8 mouse cellular contexts compared by ENCODE assay signal in genomic region chr12:28431832-28432728, GRCm38 (mm10).
A peak's percentile ranks its signal among the peaks of the same experiment; 100 is the strongest.
DNase-seq lines count a peak whose midpoint lies in the region; ATAC-seq and TF ChIP-seq lines count a peak whose summit lies in the region.

No protein-coding gene starts in this region.

- no peaks in the 10 kb centered on the region for H3K27me3 ChIP-seq in intestine, postnatal 0 days (replicated peaks; ENCODE audit: control insufficient read depth, insufficient read depth, low read length)
- no peaks in the 10 kb centered on the region for H3K27me3 ChIP-seq in midbrain, postnatal 0 days (ENCODE audit: insufficient read depth, low read length)

- peak overlapping the region; percentile 10; the same call in 1 of the 2 replicates for H3K4me3 ChIP-seq in cortical plate, adult 2 months (ENCODE audit: insufficient read depth, low read length)
- H3K4me3 ChIP-seq in intestine, postnatal 0 days (ENCODE audit: low read depth, low read length): peak overlapping the region; percentile 7; the same call in 1 of the 2 replicates
- peak overlapping the region; percentile 31 for H3K4me3 ChIP-seq in midbrain, postnatal 0 days (ENCODE audit: low read depth, low read length)

- H3K4me2 ChIP-seq in intestine, postnatal 0 days (replicated peaks; ENCODE audit: low read depth): peak overlapping the region; percentile 55
- H3K4me2 ChIP-seq in midbrain, postnatal 0 days (ENCODE audit: low read depth, low read length, poor library complexity, severe bottlenecking): peak overlapping the region; percentile 49

- no peak overlapping the region for H3K27ac ChIP-seq in cortical plate, adult 2 months (ENCODE audit: insufficient read depth, low read length)
- H3K27ac ChIP-seq in intestine, postnatal 0 days (ENCODE audit: low read depth, low read length): no peak overlapping the region
- H3K27ac ChIP-seq in midbrain, postnatal 0 days (ENCODE audit: low read depth, low read length): peak overlapping the region; percentile 84

- DNase-seq in left cerebral cortex, adult 18-20 months (ENCODE audit: low spot score in 2 of 2): peak; percentile 60 to 71
- DNase-seq in left cerebral cortex, adult 11 months (ENCODE audit: low spot score): no peak
- DNase-seq in gastrocnemius, postnatal 25 days: peak; percentile 15
- peak; percentile 68 for DNase-seq in left cerebral cortex, postnatal 4 days
- peak; percentile 93 for DNase-seq in midbrain, postnatal 0 days (ENCODE audit: low spot score)
- DNase-seq in testis, postnatal 14 days (ENCODE audit: low spot score): peak; percentile 47

- WGBS in intestine, postnatal 0 days: 11% methylated on average over 19 of the region's 19 CpGs
- WGBS in midbrain, postnatal 0 days: 3% methylated on average over 19 of the region's 19 CpGs

- peak; percentile 79 for TF ChIP-seq CTCF in cortical plate, adult 2 months (IDR thresholded peaks at IDR 0.05; ENCODE audit: extremely low read depth, insufficient read depth, low read length)
- peak; percentile 89 for TF ChIP-seq CTCF in intestine, postnatal 0 days (IDR thresholded peaks at IDR 0.05; ENCODE audit: low read depth)
- peak; percentile 94 for TF ChIP-seq CTCF in midbrain, postnatal 0 days (IDR thresholded peaks at IDR 0.05)

- intact Hi-C loops in left cerebral cortex, postnatal 4 days (cut with DNase I): loop anchor here (2.0 to 5.0 kb wide), 3 partner anchors 835 to 1897 kb away; partner anchors contain the start of gene Sox11

- ATAC-seq in intestine, postnatal 0 days: no peak
- ATAC-seq in midbrain, postnatal 0 days (ENCODE audit: low FRiP score): peak; percentile 69

- H3K9ac ChIP-seq in intestine, postnatal 0 days (ENCODE audit: low read depth, low read length): no peak overlapping the region
- H3K9ac ChIP-seq in midbrain, postnatal 0 days (replicated peaks; ENCODE audit: low read length, poor library complexity, severe bottlenecking): peak overlapping the region; percentile 47

- no peak for TF ChIP-seq POLR2A in cortical plate, adult 2 months (IDR thresholded peaks at IDR 0.05; ENCODE audit: extremely low read depth, insufficient read depth, low read length)

- H3K9me3 ChIP-seq in intestine, postnatal 0 days (ENCODE audit: control insufficient read depth): no peaks in the 10 kb centered on the region
- H3K9me3 ChIP-seq in midbrain, postnatal 0 days (ENCODE audit: low read length): no peaks in the 10 kb centered on the region

- no peaks in the 10 kb centered on the region for H3K36me3 ChIP-seq in intestine, postnatal 0 days (ENCODE audit: control insufficient read depth, insufficient read depth)
- H3K36me3 ChIP-seq in midbrain, postnatal 0 days (ENCODE audit: insufficient read depth, low read length): no peaks in the 10 kb centered on the region

- 0 out of 2 replicates have a peak, but pooled peaks cover 3% of the 10 kb centered on the region for H3K4me1 ChIP-seq in cortical plate, adult 2 months (ENCODE audit: control insufficient read depth, insufficient read depth, low read length)
- H3K4me1 ChIP-seq in intestine, postnatal 0 days (replicated peaks; ENCODE audit: control insufficient read depth, insufficient read depth, low read length): no peaks in the 10 kb centered on the region
- no peaks in the 10 kb centered on the region for H3K4me1 ChIP-seq in midbrain, postnatal 0 days (ENCODE audit: insufficient read depth, low read length)
